ENCODE assay signal across 8 mouse cellular contexts in genomic region chr3:153085096-153085788, GRCm38 (mm10).
DNase-seq lines count a peak whose midpoint lies in the region; ATAC-seq lines count a peak whose summit lies in the region.

No protein-coding gene starts in this region.

- peak overlapping the region; percentile 30; the same call in 1 of the 2 replicates for H3K9ac ChIP-seq in forebrain, embryonic 13.5 days
- H3K9ac ChIP-seq in hindbrain, embryonic 14.5 days, result 0 out of 2 replicates have a peak overlapping the region, but pooled peaks have one; percentile 20
- H3K9ac ChIP-seq in midbrain, embryonic 15.5 days, result no peak overlapping the region

- DNase-seq in embryo, embryonic 10 days (ENCODE audit: low spot score), result peak; percentile 24
- no peak for DNase-seq in embryo, embryonic 9.5 days (ENCODE audit: extremely low spot score)
- DNase-seq in brain, adult 2 months (ENCODE audit: low read depth, low spot score), result peak; percentile 61
- peak; percentile 70 for DNase-seq in hindbrain, embryonic 14.5 days (ENCODE audit: low spot score)
- DNase-seq in layer of hippocampus, postnatal 36 days, result peak; percentile 49 to 51
- no peak for DNase-seq in spleen, postnatal 14 days (ENCODE audit: low spot score in 2 of 2)

- H3K27ac ChIP-seq in forebrain, embryonic 13.5 days, result peak overlapping the region; percentile 89
- peak overlapping the region; percentile 70 for H3K27ac ChIP-seq in hindbrain, embryonic 14.5 days
- peak overlapping the region; percentile 81 for H3K27ac ChIP-seq in midbrain, embryonic 15.5 days

- 12% methylated on average over 17 of the region's 17 CpGs for WGBS in forebrain, embryonic 13.5 days
- 14% methylated on average over 17 of the region's 17 CpGs for WGBS in hindbrain, embryonic 14.5 days
- WGBS in midbrain, embryonic 15.5 days, result 16% methylated on average over 17 of the region's 17 CpGs

- peak overlapping the region; percentile 57 for H3K4me2 ChIP-seq in forebrain, embryonic 13.5 days
- peak overlapping the region; percentile 22 for H3K4me2 ChIP-seq in hindbrain, embryonic 14.5 days (replicated peaks)
- peak overlapping the region; percentile 28 for H3K4me2 ChIP-seq in midbrain, embryonic 15.5 days

- H3K4me1 ChIP-seq in forebrain, embryonic 13.5 days, result peaks cover 28% of the 10 kb centered on the region
- peaks cover 28% of the 10 kb centered on the region for H3K4me1 ChIP-seq in hindbrain, embryonic 14.5 days (replicated peaks; ENCODE audit: control insufficient read depth, insufficient read depth, low read length)
- peaks cover 35% of the 10 kb centered on the region for H3K4me1 ChIP-seq in midbrain, embryonic 15.5 days

- H3K4me3 ChIP-seq in forebrain, embryonic 13.5 days, result peak overlapping the region; percentile 14; the same call in 1 of the 2 replicates
- H3K4me3 ChIP-seq in hindbrain, embryonic 14.5 days (replicated peaks; ENCODE audit: low read length), result no peak overlapping the region
- H3K4me3 ChIP-seq in midbrain, embryonic 15.5 days, result no peak overlapping the region

- H3K36me3 ChIP-seq in forebrain, embryonic 13.5 days (ENCODE audit: poor library complexity, severe bottlenecking), result no peaks in the 10 kb centered on the region
- no peaks in the 10 kb centered on the region for H3K36me3 ChIP-seq in hindbrain, embryonic 14.5 days (replicated peaks; ENCODE audit: control insufficient read depth, insufficient read depth)
- no peaks in the 10 kb centered on the region for H3K36me3 ChIP-seq in midbrain, embryonic 15.5 days (replicated peaks)

- H3K27me3 ChIP-seq in forebrain, embryonic 13.5 days, result peaks cover 14% of the 10 kb centered on the region
- H3K27me3 ChIP-seq in hindbrain, embryonic 14.5 days (ENCODE audit: control insufficient read depth, insufficient read depth, low read length), result no peaks in the 10 kb centered on the region
- H3K27me3 ChIP-seq in midbrain, embryonic 15.5 days (replicated peaks), result no peaks in the 10 kb centered on the region

- H3K9me3 ChIP-seq in forebrain, embryonic 13.5 days (replicated peaks), result no peaks in the 10 kb centered on the region
- H3K9me3 ChIP-seq in hindbrain, embryonic 14.5 days (ENCODE audit: control insufficient read depth, low read length), result no peaks in the 10 kb centered on the region
- H3K9me3 ChIP-seq in midbrain, embryonic 15.5 days, result no peaks in the 10 kb centered on the region

- peak; percentile 77 for ATAC-seq in forebrain, embryonic 13.5 days
- peak; percentile 72 for ATAC-seq in hindbrain, embryonic 14.5 days (ENCODE audit: low FRiP score)
- peak; percentile 85 for ATAC-seq in midbrain, embryonic 15.5 days (replicated peaks)

Comparison
In these comparisons a context has a peak if more than half of its experiments do, and no peak if none do; other contexts are left out.
1. DNase-seq: peak in embryo, embryonic 10 days (single experiment), brain, adult 2 months (single experiment), hindbrain, embryonic 14.5 days (single experiment) and layer of hippocampus, postnatal 36 days (2 of 2); none in embryo, embryonic 9.5 days (single experiment) and spleen, postnatal 14 days (0 of 2).
2. Peak in every context shown above with its lines, with median percentiles within 50 percentile points of each other: ATAC-seq, H3K27ac ChIP-seq and H3K4me2 ChIP-seq.